Mouse (Mus musculus): Measurements from ENCODE around the gene Nxpe4.
"Not testable (repeated sequence)": the region's sequence is repeated elsewhere in the genome, so short reads cannot be mapped to it uniquely, and the experiment has no call there.

Nxpe4 gene

DNA sequence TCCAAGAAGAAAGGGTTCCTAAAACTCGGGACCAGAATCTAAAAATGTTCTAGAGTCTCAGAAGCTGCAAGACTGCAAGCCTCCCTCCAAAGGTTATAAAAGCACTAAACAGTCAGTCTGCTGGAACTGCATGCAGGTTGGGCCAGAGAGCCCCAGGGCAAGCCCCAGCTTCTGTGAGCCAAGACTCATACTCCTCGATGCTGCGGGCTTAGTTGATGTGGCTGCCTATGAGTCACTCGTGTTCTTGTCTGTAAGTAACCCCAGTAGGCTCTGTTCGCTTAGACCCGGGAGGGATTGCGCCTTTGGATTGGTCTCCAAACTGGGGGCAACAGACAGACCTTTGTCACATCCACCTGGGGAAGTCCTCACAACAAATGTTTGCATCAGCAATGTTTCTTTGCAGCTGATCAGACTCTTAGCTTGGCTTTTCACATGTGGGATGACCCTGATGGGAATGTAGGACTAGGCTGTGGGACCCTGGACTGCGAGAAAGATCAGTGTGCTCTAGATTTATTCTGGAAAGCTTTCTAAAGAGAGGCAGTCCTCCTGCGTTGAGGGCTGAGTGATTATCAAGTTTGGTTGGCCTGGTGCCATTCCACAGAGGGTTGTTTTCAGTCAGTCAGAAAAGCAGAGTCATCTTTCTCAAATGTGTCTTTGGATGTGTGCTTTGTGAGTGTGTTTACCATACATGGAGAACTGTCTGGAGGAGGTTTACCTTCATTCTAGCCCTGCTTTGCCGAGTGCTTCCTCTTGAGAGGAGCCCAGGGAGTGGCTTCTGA is 245.9 kb downstream of the Nxpe4 start:
- DNase-seq (ENCODE audit: low read depth, low spot score): no peak

DNA sequence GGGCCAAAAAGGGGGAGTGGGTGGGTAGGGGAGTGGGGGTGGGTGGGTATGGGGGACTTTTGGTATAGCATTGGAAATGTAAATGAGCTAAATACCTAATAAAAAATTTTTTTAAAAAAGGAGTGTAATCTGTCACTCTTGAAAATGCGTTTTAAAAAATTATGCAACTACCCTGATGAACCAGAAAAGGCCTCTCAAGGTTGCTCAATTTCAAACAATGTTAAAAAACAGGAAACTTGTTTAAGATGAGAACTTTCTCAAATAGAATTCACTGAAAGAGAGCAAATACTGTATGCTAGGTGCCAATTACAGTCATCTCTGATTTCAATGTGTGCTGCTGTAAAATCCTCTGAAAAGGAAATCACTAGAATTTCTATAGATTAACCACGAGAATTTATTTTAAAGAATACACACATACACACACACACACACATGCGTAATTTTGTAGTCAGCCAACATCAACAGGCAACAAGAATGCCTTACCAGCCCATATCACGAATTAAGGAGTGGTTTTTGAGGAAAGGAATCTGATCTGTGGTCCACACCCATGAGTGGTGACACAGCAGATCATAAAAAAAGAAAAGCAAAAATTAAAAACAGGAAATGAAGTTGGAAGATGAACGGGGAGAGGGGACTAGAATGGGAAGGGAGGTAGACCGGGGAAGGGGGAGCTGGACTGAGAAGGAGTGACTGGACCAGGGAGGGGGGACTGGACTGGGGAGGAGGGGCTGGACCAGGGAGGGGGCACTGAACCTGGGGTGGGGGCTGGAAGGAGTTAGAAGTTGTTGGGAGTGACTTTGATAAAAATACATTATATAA is 248.6 kb downstream of the Nxpe4 start:
- no peak for DNase-seq (ENCODE audit: low read depth, low spot score)

DNA sequence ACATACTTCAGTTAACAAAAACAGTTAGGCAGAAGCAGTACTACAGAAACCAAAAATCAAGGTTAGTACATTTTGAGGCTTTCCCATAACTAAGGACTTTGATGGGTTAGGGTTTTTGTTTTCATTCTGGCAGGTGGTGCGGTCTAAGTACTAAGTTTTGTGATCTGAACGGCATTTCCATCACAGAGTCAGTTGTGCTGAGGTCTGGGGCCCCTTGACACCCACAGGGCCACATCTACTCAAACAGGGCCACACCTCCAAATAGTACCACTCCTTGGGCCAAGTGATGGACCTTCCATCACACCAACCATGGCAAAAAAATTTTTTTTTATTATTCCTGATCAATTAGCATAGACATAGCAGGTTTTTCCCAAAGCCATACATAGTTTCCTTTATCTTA is 251.8 kb downstream of the Nxpe4 start:
- no peak for DNase-seq (ENCODE audit: low read depth, low spot score)

DNA sequence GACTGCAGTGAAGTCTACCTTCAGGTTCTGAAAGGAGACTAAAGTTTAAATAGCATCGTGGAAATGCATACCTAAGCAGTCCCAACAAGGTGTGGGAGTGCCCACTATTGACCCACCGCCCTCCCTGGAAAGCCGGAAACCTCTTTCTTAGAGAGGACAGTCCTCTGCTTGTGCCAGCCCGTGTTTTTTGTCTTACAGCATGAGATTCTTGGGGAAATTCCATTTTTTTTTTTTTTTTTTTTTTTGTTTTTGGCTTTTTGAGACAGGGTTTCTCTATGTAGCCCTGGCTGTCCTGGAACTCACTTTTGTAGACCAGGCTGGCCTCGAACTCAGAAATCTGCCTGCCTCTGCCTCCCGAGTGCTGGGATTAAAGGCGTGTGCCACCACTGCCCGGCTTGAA is 255.5 kb downstream of the Nxpe4 start:
- not testable (repeated sequence) for DNase-seq (ENCODE audit: low read depth, low spot score)

DNA sequence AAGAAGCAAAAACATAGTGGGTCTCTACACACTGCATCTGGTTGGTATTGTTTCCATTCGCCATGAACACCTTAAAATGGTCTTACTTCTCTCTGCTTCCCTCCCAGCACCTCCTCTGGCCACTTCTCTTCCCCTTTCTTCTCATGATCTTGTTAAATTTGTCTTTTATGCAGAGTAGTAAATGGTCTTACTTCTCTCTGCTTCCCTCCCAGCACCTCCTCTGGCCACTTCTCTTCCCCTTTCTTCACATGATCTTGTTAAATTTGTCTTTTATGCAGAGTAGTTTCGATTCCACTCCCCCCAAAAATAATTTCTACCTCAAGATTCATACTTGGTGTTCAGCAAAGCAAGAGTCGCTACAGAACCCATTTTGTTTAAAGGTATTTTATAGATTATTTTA is 256.2 kb downstream of the Nxpe4 start:
- DNase-seq (ENCODE audit: low read depth, low spot score): no peak

DNA sequence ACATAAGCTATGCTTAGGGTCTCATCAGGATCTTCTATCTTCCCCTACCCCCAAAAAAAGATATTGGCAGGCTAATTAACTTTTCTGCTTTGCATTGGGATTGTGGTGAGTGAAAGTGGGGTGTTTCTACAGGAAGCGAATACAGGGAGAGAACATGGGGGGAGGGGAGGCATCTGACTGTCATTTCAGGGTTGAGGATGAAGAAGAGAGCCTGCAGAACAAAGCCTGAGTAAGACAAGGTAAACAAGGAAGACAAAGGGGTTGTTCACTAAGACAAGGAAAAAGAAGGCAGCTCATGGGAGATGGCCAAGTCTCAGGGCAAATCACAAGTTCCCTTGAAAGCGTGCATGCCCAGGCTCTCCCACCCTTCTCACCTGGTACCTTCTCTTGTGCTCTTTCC is 256.6 kb downstream of the Nxpe4 start:
- DNase-seq (ENCODE audit: low read depth, low spot score): no peak

DNA sequence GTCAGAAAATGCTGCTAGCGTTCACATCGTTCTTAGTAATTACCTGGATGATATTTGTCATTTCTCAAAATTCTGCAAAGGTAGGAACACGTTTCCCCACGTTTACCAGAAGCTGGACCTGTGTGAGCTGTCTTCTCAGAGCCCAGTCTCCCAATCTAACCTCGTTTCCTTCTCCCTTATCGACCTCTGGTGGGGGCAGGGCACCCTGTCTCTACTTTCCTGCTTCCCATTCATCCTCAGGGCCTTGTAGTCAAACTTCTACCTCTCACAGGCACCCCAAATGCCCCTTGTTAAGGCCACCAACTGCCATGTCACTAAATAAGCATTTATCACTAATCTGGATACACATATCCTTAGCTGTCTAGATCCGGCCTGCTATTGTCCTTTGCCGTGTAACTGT is 257.0 kb downstream of the Nxpe4 start:
- DNase-seq (ENCODE audit: low read depth, low spot score): no peak

DNA sequence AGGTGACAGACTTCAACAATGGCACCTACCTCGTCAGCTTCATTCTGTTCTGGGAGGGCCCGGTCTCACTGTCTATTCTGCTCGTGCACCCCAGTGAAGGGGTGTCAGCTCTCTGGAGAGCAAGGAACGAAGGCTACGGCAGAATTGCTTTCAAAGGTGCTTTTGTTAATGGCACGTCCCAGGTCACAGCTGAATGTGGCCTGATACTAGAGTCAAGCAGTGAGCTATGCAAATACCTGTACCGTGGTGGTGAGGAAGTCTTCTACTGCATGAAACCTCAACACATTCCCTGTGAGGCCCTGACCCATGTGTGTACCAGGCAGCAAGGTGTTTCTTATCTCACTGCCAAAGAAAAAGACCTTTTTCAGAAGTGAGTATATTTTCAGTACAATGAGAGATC is 258.6 kb downstream of the Nxpe4 start:
- no peak for DNase-seq (ENCODE audit: low read depth, low spot score)

DNA sequence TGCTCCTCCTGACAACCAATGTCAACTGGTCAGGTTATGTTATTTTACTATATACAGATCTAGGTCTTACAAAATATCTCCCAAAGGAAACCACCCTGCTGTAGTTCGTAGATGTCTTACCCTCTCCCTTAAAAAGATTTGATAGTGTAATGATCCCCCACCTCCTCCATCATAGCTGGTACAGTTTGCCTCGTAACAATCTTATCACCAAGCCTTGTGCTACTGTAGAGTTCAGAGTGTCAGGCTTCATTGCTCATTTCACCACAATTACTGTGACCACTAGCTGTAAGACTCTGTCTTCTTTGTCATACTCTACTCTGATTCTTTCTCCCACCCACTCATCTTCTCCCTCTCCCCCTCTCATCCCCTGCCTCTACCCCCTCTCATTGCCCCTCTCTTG is 259.2 kb downstream of the Nxpe4 start:
- DNase-seq (ENCODE audit: low read depth, low spot score): no peak

DNA sequence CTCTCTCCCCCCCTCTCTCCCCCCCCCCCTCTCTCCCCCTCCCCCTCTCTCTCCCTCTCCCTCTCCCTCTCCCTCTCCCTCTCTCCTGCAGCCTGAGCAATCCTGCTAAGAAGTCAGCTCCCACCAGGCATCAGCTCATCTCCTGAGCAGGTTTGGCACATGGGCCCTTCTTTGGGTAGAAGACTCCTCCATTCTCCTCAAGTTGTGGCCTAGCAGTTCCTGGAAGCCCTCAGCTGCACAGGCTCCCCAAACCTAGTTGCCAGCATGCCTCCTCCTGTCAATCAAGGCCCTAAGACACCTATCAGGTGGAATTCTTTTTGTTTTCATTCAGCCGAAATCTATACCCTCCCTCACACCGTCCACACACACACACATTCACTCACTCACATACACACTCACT is 259.7 kb downstream of the Nxpe4 start:
- no peak for DNase-seq (ENCODE audit: low read depth, low spot score)

DNA sequence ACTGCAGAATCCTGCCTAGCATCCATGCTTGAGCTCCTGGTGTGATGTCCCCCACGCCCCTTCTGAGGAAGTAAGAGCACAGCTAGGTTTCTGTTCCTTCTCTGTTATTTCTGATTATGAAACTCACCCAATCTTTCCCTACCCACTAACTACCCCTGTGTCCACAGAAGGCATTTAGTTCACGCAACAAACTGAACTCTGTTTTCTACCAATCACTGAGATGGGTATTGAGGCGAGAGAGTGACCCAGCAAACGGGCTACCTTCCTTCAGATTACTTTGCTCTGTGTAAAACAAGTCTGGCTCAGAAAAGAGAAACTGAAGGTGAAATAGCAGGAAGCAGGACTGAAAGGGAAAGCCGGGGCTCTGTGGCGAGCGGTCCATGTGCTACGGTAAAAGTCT is 260.6 kb downstream of the Nxpe4 start:
- no peak for DNase-seq (ENCODE audit: low read depth, low spot score)

DNA sequence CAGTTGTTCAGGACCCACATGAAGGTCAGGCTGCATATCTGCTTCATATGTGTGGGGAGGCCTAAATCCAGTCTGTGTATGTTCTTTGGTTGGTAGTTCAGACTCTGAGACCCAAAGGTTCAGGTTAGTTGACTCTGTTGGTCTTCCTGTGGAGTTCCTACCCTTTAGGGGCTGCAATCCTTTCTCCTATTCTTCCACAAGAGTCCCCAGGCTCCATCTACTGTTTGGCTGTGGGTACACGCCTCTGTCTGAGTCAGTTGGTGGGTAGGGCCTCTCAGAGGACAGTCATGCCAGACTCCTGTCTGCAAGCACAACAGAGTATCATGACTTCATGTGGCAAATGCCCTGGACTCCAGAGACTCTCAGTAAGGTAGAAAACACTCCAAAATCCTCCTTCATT is 261.4 kb downstream of the Nxpe4 start:
- no peak for DNase-seq (ENCODE audit: low read depth, low spot score)

DNA sequence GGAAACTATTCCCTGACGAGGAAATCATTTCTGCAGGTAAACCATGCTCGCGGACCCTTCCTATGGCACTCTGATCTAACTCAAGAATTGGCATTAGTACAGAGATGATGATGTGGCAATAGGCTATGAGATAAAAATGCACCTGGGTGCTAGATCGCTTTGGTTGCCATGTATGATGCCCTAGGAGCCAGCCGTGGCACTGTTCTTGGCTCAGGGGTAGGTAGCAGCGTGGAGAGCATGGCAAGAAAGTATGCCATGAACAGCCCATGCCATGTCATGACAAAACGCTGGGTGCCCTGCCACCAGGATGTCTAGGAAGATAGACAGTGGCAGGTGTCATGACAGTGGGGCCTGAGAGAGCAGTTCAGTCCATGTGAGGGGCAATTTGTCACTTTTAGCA is 265.4 kb downstream of the Nxpe4 start:
- DNase-seq (ENCODE audit: low read depth, low spot score): no peak

DNA sequence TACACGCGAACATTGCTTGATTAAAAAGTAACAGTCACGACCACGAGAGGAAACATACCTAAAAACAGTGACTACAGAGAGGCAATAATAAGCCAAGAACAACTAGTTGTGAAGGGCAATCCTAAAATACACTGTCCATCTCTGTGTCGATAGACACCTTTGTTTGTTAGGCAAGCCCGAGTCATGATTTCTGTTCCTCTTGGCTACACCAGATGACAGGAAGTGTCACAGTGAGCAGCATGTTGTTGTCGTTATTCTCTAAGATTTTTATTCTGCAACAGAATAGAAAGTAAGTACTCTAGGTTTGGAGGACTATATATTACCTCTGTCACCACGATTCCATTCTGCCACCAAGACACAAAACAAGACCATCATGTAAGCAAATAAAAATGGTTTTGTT is 270.6 kb downstream of the Nxpe4 start:
- DNase-seq (ENCODE audit: low read depth, low spot score): no peak

DNA sequence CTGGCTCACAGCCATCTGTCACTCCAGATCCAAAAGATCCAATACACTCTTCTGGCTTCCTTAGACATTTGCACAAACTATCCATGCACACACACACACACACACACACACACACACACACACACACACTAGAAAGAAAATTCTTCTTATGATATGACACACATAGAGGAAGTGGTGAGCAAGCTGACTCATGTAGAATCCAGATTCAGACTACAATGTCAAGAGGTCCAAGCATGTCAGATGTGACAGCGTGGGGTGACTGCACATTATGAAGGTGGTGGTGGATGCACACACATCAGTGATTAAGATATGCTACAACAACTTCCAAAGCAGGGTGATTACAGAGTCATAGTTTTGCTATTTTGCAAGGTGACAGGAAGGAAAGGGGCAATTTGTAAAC is 282.1 kb downstream of the Nxpe4 start:
- no peak for DNase-seq (ENCODE audit: low read depth, low spot score)

DNA sequence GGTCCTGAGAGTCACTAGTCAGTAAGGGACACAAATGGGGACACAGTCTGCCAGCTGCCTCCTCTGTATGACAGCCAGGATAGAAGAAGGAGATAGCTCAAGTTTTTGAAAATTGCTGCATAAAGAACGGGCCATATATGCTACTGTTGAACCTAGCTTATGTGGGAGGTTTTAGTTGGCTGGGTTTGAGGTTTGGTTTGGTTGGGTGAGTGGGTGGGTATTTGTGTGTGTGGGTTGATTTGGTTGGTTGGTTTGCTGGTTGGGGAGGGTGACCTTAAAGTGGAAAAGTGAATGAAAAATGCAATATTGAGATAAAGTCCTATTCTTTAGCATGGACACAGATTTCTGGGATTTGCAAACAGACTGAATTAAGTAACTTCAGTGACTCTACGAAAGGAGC is 283.0 kb downstream of the Nxpe4 start:
- no peak for DNase-seq (ENCODE audit: low read depth, low spot score)

DNA sequence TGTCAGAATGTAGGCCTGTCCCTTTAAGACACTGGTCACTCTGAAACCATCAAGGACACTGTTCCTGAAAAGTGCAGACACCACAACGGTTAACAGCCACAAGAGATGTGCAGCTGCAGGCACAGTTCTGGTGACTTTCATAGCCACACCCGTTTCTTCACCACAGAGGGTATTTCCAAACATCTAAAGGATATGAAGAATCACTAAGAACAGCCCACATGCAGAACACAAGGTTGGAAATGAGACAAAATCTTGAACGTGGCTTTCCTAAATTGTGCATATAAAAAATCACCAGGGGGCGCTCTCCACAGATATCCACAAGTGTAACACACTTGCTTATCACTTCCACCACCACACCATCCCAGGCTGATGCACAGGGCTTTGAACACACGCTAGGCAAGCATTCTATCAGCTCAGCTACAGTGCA is 286.0 kb downstream of the Nxpe4 start:
- DNase-seq (ENCODE audit: low read depth, low spot score): peak; percentile 6

Data from retina, adult 2 months (tissue).